Mouse (Mus musculus): ENCODE data around the gene Ceacam9. TPM values are rescaled to one million over a fixed set of nuclear protein-coding genes. Genes with fewer than 3 reads are reported as not detected.

Gene Ceacam9
- polyA plus RNA-seq (2015; fragmentation: Nextera tagmentation; extraction: Ambion mirVana) = not detected in 2 replicates

GRCm38 (mm10) chr7:16721629-16722028, at the start of gene Ceacam9:
Gene Ceacam9, plus strand, starts transcription at chr7:16721929.

DNA sequence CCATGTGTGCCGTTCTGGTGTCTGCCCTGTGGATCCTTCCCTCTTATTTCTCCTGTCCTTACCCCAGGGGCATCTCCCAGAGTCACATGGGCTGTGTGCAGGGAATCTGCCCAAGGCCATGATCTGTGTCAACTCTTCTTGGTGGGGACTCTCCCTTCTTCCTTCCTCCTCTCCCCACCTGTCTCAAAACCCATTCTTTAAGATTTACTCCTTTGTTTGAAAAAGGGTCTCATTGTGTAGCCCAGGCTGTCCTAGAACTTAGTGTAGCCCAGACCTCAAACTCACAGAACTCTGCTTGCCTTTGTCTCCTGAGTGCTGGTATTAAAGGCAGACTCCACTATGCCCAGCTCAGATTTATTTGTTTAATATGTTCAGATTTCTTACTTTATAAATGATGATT, 46.1 kb upstream of the Ceacam9 start, which contains the start of gene Ceacam15:
TSS of gene Ceacam15 (minus strand) at position 101 of the 400 bp plus-strand sequence.

GRCm38 (mm10) chr7:16738073-16738696, 16.5 kb downstream of the Ceacam9 start, which contains the start of gene Ap2s1:
Gene Ap2s1, plus strand, starts transcription at chr7:16738410.

Other genes starting within 250 kb of the Ceacam9 start
- gene Npas1, start 244.2 kb upstream of the Ceacam9 start, polyA plus RNA-seq (2015; fragmentation: Nextera tagmentation; extraction: Ambion mirVana) = 0.24 and 0.26 TPM in 2 replicates
- gene Arhgap35, start 106.9 kb upstream of the Ceacam9 start, polyA plus RNA-seq (2015; fragmentation: Nextera tagmentation; extraction: Ambion mirVana) = 8.7 and 9.5 TPM in 2 replicates
- gene Ceacam15, start 46.2 kb upstream of the Ceacam9 start, polyA plus RNA-seq (2015; fragmentation: Nextera tagmentation; extraction: Ambion mirVana) = not detected in 2 replicates
- gene Ap2s1, start 16.5 kb downstream of the Ceacam9 start, polyA plus RNA-seq (2015; fragmentation: Nextera tagmentation; extraction: Ambion mirVana) = 296 and 301 TPM in 2 replicates
- 32.6 and 34.6 TPM in 2 replicates for gene Slc1a5, start 59.4 kb downstream of the Ceacam9 start, polyA plus RNA-seq (2015; fragmentation: Nextera tagmentation; extraction: Ambion mirVana)
- gene Strn4, start 94.0 kb downstream of the Ceacam9 start, polyA plus RNA-seq (2015; fragmentation: Nextera tagmentation; extraction: Ambion mirVana) = 53.2 and 53.6 TPM in 2 replicates
- gene Fkrp, start 94.8 kb downstream of the Ceacam9 start, polyA plus RNA-seq (2015; fragmentation: Nextera tagmentation; extraction: Ambion mirVana) = 20.1 and 20.4 TPM in 2 replicates
- gene Prkd2, start 121.0 kb downstream of the Ceacam9 start, polyA plus RNA-seq (2015; fragmentation: Nextera tagmentation; extraction: Ambion mirVana) = 6.5 and 9.0 TPM in 2 replicates
- gene Dact3, start 153.4 kb downstream of the Ceacam9 start, polyA plus RNA-seq (2015; fragmentation: Nextera tagmentation; extraction: Ambion mirVana) = 4.1 and 8.1 TPM in 2 replicates
- gene Gng8, start 169.9 kb downstream of the Ceacam9 start, polyA plus RNA-seq (2015; fragmentation: Nextera tagmentation; extraction: Ambion mirVana) = 2.6 and 3.4 TPM in 2 replicates
- gene Ptgir, start 184.6 kb downstream of the Ceacam9 start, polyA plus RNA-seq (2015; fragmentation: Nextera tagmentation; extraction: Ambion mirVana) = 1.3 TPM in 2 replicates
- 126 and 136 TPM in 2 replicates for gene Calm3, start 202.2 kb downstream of the Ceacam9 start, polyA plus RNA-seq (2015; fragmentation: Nextera tagmentation; extraction: Ambion mirVana)
- 17.8 and 18.2 TPM in 2 replicates for gene Pnmal2, start 222.8 kb downstream of the Ceacam9 start, polyA plus RNA-seq (2015; fragmentation: Nextera tagmentation; extraction: Ambion mirVana)
- 7.1 and 9.2 TPM in 2 replicates for gene Pnmal1, start 237.8 kb downstream of the Ceacam9 start, polyA plus RNA-seq (2015; fragmentation: Nextera tagmentation; extraction: Ambion mirVana)

Measured in adrenal gland, postnatal 0 days (tissue).